Mouse (Mus musculus): ENCODE results near the gene A430033K04Rik. TPM values are rescaled to one million over a fixed set of nuclear protein-coding genes. Genes with fewer than 3 reads are reported as not detected.

The A430033K04Rik gene
- polyA plus RNA-seq, 1 experiment from 2014 or later: 9.5 TPM

- no peak for ATAC-seq
- no peaks in the 10 kb centered on the region for H3K4me1 ChIP-seq (ENCODE audit: control insufficient read depth, insufficient read depth, low read length)
- H3K4me3 ChIP-seq (ENCODE audit: low read length): no peak overlapping the region
- H3K27me3 ChIP-seq (replicated peaks; ENCODE audit: control insufficient read depth, insufficient read depth, low read length): no peaks in the 10 kb centered on the region
- H3K36me3 ChIP-seq (ENCODE audit: control insufficient read depth, insufficient read depth, low read length): peaks cover 5% of the 10 kb centered on the region
- no peaks in the 10 kb centered on the region for H3K9me3 ChIP-seq (ENCODE audit: control insufficient read depth, low read length)
- 79% methylated on average over 1 of the region's 1 CpGs for WGBS
- H3K4me2 ChIP-seq (ENCODE audit: low read depth, low read length): no peak overlapping the region
- no peak overlapping the region for H3K27ac ChIP-seq (ENCODE audit: low read length)
- H3K9ac ChIP-seq (ENCODE audit: low read depth, low read length): no peak overlapping the region
Measured at GRCm38 (mm10) chr5:138652911-138653310, 30.3 kb downstream of the A430033K04Rik start.

- ATAC-seq: peak; percentile 80
- H3K9me3 ChIP-seq (ENCODE audit: control insufficient read depth, low read length): no peaks in the 10 kb centered on the region
- WGBS: 15% methylated on average over 2 of the region's 2 CpGs
- H3K27ac ChIP-seq (ENCODE audit: low read length): no peak overlapping the region
- no peaks in the 10 kb centered on the region for H3K4me1 ChIP-seq (ENCODE audit: control insufficient read depth, insufficient read depth, low read length)
- H3K9ac ChIP-seq (ENCODE audit: low read depth, low read length): no peak overlapping the region
- H3K36me3 ChIP-seq (ENCODE audit: control insufficient read depth, insufficient read depth, low read length): no peaks in the 10 kb centered on the region
- H3K27me3 ChIP-seq (replicated peaks; ENCODE audit: control insufficient read depth, insufficient read depth, low read length): no peaks in the 10 kb centered on the region
- no peak overlapping the region for H3K4me3 ChIP-seq (ENCODE audit: low read length)
- no peak overlapping the region for H3K4me2 ChIP-seq (ENCODE audit: low read depth, low read length)
Measured at GRCm38 (mm10) chr5:138656477-138657156, 34.0 kb downstream of the A430033K04Rik start.

- H3K36me3 ChIP-seq (ENCODE audit: control insufficient read depth, insufficient read depth, low read length): no peaks in the 10 kb centered on the region
- 87% methylated on average over 3 of the region's 3 CpGs for WGBS
- no peak overlapping the region for H3K4me3 ChIP-seq (ENCODE audit: low read length)
- H3K4me2 ChIP-seq (ENCODE audit: low read depth, low read length): no peak overlapping the region
- H3K9me3 ChIP-seq (ENCODE audit: control insufficient read depth, low read length): no peaks in the 10 kb centered on the region
- no peak overlapping the region for H3K9ac ChIP-seq (ENCODE audit: low read depth, low read length)
- H3K27ac ChIP-seq (ENCODE audit: low read length): no peak overlapping the region
- ATAC-seq: no peak
- no peaks in the 10 kb centered on the region for H3K4me1 ChIP-seq (ENCODE audit: control insufficient read depth, insufficient read depth, low read length)
- H3K27me3 ChIP-seq (replicated peaks; ENCODE audit: control insufficient read depth, insufficient read depth, low read length): no peaks in the 10 kb centered on the region
Measured at GRCm38 (mm10) chr5:138657407-138657806, 34.7 kb downstream of the A430033K04Rik start.

- peak; percentile 52 for ATAC-seq
- 38% methylated on average over 6 of the region's 6 CpGs for WGBS
- H3K9ac ChIP-seq (ENCODE audit: low read depth, low read length): no peak overlapping the region
- H3K4me3 ChIP-seq (ENCODE audit: low read length): no peak overlapping the region
- H3K4me2 ChIP-seq (ENCODE audit: low read depth, low read length): no peak overlapping the region
- no peaks in the 10 kb centered on the region for H3K9me3 ChIP-seq (ENCODE audit: control insufficient read depth, low read length)
- no peaks in the 10 kb centered on the region for H3K27me3 ChIP-seq (replicated peaks; ENCODE audit: control insufficient read depth, insufficient read depth, low read length)
- no peaks in the 10 kb centered on the region for H3K4me1 ChIP-seq (ENCODE audit: control insufficient read depth, insufficient read depth, low read length)
- H3K27ac ChIP-seq (ENCODE audit: low read length): no peak overlapping the region
- no peaks in the 10 kb centered on the region for H3K36me3 ChIP-seq (ENCODE audit: control insufficient read depth, insufficient read depth, low read length)
Measured at GRCm38 (mm10) chr5:138657854-138658253, 35.2 kb downstream of the A430033K04Rik start.

GRCm38 (mm10) chr5:138658922-138659321, 36.3 kb downstream of the A430033K04Rik start:
- ATAC-seq: no peak
- H3K4me2 ChIP-seq (ENCODE audit: low read depth, low read length): no peak overlapping the region
- no peak overlapping the region for H3K9ac ChIP-seq (ENCODE audit: low read depth, low read length)
- 14% methylated on average over 5 of the region's 5 CpGs for WGBS
- H3K36me3 ChIP-seq (ENCODE audit: control insufficient read depth, insufficient read depth, low read length): no peaks in the 10 kb centered on the region
- H3K9me3 ChIP-seq (ENCODE audit: control insufficient read depth, low read length): no peaks in the 10 kb centered on the region
- no peak overlapping the region for H3K27ac ChIP-seq (ENCODE audit: low read length)
- no peaks in the 10 kb centered on the region for H3K4me1 ChIP-seq (ENCODE audit: control insufficient read depth, insufficient read depth, low read length)
- H3K4me3 ChIP-seq (ENCODE audit: low read length): no peak overlapping the region
- no peaks in the 10 kb centered on the region for H3K27me3 ChIP-seq (replicated peaks; ENCODE audit: control insufficient read depth, insufficient read depth, low read length)

- Histone ChIP-seq H3K9me3 (ENCODE audit: control insufficient read depth, low read length) (no peaks in the 10 kb centered on the region), H3K9ac (ENCODE audit: low read depth, low read length) (no peak overlapping the region), H3K4me1 (ENCODE audit: control insufficient read depth, insufficient read depth, low read length) (no peaks in the 10 kb centered on the region), H3K36me3 (ENCODE audit: control insufficient read depth, insufficient read depth, low read length) (no peaks in the 10 kb centered on the region), H3K4me2 (ENCODE audit: low read depth, low read length) (no peak overlapping the region), H3K4me3 (ENCODE audit: low read length) (no peak overlapping the region), H3K27me3 (replicated peaks; ENCODE audit: control insufficient read depth, insufficient read depth, low read length) (no peaks in the 10 kb centered on the region), H3K27ac (ENCODE audit: low read length) (no peak overlapping the region)
- 65% methylated on average over 8 of the region's 8 CpGs for WGBS
- ATAC-seq: no peak
Measured at GRCm38 (mm10) chr5:138683023-138683766, 60.5 kb downstream of the A430033K04Rik start.

GRCm38 (mm10) chr5:138683821-138684220, 61.2 kb downstream of the A430033K04Rik start:
- no peaks in the 10 kb centered on the region for H3K4me1 ChIP-seq (ENCODE audit: control insufficient read depth, insufficient read depth, low read length)
- WGBS: 94% methylated on average over 7 of the region's 7 CpGs
- no peaks in the 10 kb centered on the region for H3K9me3 ChIP-seq (ENCODE audit: control insufficient read depth, low read length)
- H3K9ac ChIP-seq (ENCODE audit: low read depth, low read length): no peak overlapping the region
- H3K4me2 ChIP-seq (ENCODE audit: low read depth, low read length): no peak overlapping the region
- no peaks in the 10 kb centered on the region for H3K36me3 ChIP-seq (ENCODE audit: control insufficient read depth, insufficient read depth, low read length)
- no peak overlapping the region for H3K27ac ChIP-seq (ENCODE audit: low read length)
- no peaks in the 10 kb centered on the region for H3K27me3 ChIP-seq (replicated peaks; ENCODE audit: control insufficient read depth, insufficient read depth, low read length)
- no peak overlapping the region for H3K4me3 ChIP-seq (ENCODE audit: low read length)
- ATAC-seq: no peak

- no peaks in the 10 kb centered on the region for H3K9me3 ChIP-seq (ENCODE audit: control insufficient read depth, low read length)
- peak; percentile 56 for ATAC-seq
- WGBS: 57% methylated on average over 5 of the region's 5 CpGs
Measured at GRCm38 (mm10) chr5:138687453-138687852, 64.8 kb downstream of the A430033K04Rik start.

GRCm38 (mm10) chr5:138689254-138689653, 66.6 kb downstream of the A430033K04Rik start:
- no peak for ATAC-seq
- no peak overlapping the region for H3K27ac ChIP-seq (ENCODE audit: low read length)
- WGBS: 71% methylated on average over 5 of the region's 5 CpGs
- H3K9me3 ChIP-seq (ENCODE audit: control insufficient read depth, low read length): no peaks in the 10 kb centered on the region
- no peak overlapping the region for H3K4me2 ChIP-seq (ENCODE audit: low read depth, low read length)
- no peaks in the 10 kb centered on the region for H3K4me1 ChIP-seq (ENCODE audit: control insufficient read depth, insufficient read depth, low read length)
- H3K4me3 ChIP-seq (ENCODE audit: low read length): no peak overlapping the region
- no peaks in the 10 kb centered on the region for H3K36me3 ChIP-seq (ENCODE audit: control insufficient read depth, insufficient read depth, low read length)
- H3K9ac ChIP-seq (ENCODE audit: low read depth, low read length): no peak overlapping the region
- H3K27me3 ChIP-seq (replicated peaks; ENCODE audit: control insufficient read depth, insufficient read depth, low read length): no peaks in the 10 kb centered on the region

More at GRCm38 (mm10) chr5:138687453-138687852, 64.8 kb downstream of the A430033K04Rik start:
- H3K27me3 ChIP-seq (replicated peaks; ENCODE audit: control insufficient read depth, insufficient read depth, low read length): no peaks in the 10 kb centered on the region
- no peak overlapping the region for H3K4me2 ChIP-seq (ENCODE audit: low read depth, low read length)
- no peak overlapping the region for H3K4me3 ChIP-seq (ENCODE audit: low read length)
- H3K9ac ChIP-seq (ENCODE audit: low read depth, low read length): no peak overlapping the region
- H3K36me3 ChIP-seq (ENCODE audit: control insufficient read depth, insufficient read depth, low read length): no peaks in the 10 kb centered on the region
- H3K27ac ChIP-seq (ENCODE audit: low read length): no peak overlapping the region
- H3K4me1 ChIP-seq (ENCODE audit: control insufficient read depth, insufficient read depth, low read length): no peaks in the 10 kb centered on the region
